Mouse (Mus musculus): Measurements from ENCODE around the gene Klk8. TPM values are rescaled to one million over a fixed set of nuclear protein-coding genes. Genes with fewer than 3 reads are reported as not detected.

The Klk8 gene
- polyA plus RNA-seq (2012; ENCODE audit: insufficient read depth, insufficient read length, missing spikeins): not detected in 2 replicates

GRCm38 (mm10) chr7:43797333-43797769, at the start of gene Klk8:
Gene Klk8, plus strand, starts transcription at chr7:43797577.
- no peak for TF ChIP-seq CTCF (IDR thresholded peaks at IDR 0.05; ENCODE audit: low read depth, low read length)
- no peak for TF ChIP-seq POLR2A (IDR thresholded peaks at IDR 0.05; ENCODE audit: borderline replicate concordance, low read depth, low read length)
- no peak within 1 kb of the TSS for H3K27ac ChIP-seq (ENCODE audit: insufficient read depth, low read depth, low read length)
- 0 out of 2 replicates have a peak, but pooled peaks cover 4% of the 10 kb centered on the region for H3K4me1 ChIP-seq (ENCODE audit: control insufficient read depth, insufficient read depth, low read length)
- peak within 1 kb of the TSS; percentile 62 for H3K4me3 ChIP-seq (ENCODE audit: insufficient read depth, low read length)

GRCm38 (mm10) chr7:43747788-43748187, 49.6 kb upstream of the Klk8 start:
- Histone ChIP-seq H3K27ac (ENCODE audit: insufficient read depth, low read depth, low read length) (peak overlapping the region; percentile 27; the same call in 1 of the 2 replicates), H3K4me3 (ENCODE audit: insufficient read depth, low read length) (no peak overlapping the region), H3K4me1 (ENCODE audit: control insufficient read depth, insufficient read depth, low read length) (peaks cover 25% of the 10 kb centered on the region)
- no peak for TF ChIP-seq POLR2A (IDR thresholded peaks at IDR 0.05; ENCODE audit: borderline replicate concordance, low read depth, low read length)
- TF ChIP-seq CTCF (IDR thresholded peaks at IDR 0.05; ENCODE audit: low read depth, low read length): no peak

- Histone ChIP-seq H3K4me3 (ENCODE audit: insufficient read depth, low read length) (no peak overlapping the region), H3K4me1 (ENCODE audit: control insufficient read depth, insufficient read depth, low read length) (peaks cover 16% of the 10 kb centered on the region), H3K27ac (ENCODE audit: insufficient read depth, low read depth, low read length) (0 out of 2 replicates have a peak overlapping the region, but pooled peaks have one; percentile 10)
- TF ChIP-seq CTCF (IDR thresholded peaks at IDR 0.05; ENCODE audit: low read depth, low read length) (no peak), POLR2A (IDR thresholded peaks at IDR 0.05; ENCODE audit: borderline replicate concordance, low read depth, low read length) (no peak)
Observed at GRCm38 (mm10) chr7:43752806-43753205, 44.6 kb upstream of the Klk8 start.

- Histone ChIP-seq H3K4me3 (ENCODE audit: insufficient read depth, low read length) (no peak overlapping the region), H3K27ac (ENCODE audit: insufficient read depth, low read depth, low read length) (no peak overlapping the region), H3K4me1 (ENCODE audit: control insufficient read depth, insufficient read depth, low read length) (no peaks in the 10 kb centered on the region)
- TF ChIP-seq CTCF (IDR thresholded peaks at IDR 0.05; ENCODE audit: low read depth, low read length): no peak
- TF ChIP-seq POLR2A (IDR thresholded peaks at IDR 0.05; ENCODE audit: borderline replicate concordance, low read depth, low read length): no peak
Observed at GRCm38 (mm10) chr7:43766484-43766883, 30.9 kb upstream of the Klk8 start.

DNA sequence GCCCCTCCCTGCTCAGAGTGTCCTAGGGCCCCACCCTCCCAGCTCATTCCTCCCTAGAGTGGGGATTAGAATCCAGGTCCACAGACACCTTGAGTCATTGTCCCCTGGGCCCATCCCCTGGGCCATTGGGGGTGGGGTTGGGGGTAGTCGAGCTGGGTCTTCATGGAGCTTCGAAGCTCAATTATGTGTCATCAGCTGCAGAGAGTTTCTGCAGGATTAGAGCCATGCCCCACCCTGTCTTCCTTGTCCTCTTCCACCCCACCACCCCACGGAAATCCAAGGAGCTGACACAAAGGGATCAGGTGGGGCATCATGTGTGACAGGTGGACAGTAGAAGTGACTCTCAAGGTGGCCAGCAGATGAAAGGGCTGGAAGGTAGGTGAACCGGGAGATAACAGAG, 28.8 kb upstream of the Klk8 start, which contains the start of gene Klk12:
TSS of gene Klk12 (plus strand) at position 301 of the 400 bp plus-strand sequence.
- Histone ChIP-seq H3K4me3 (ENCODE audit: insufficient read depth, low read length) (no peak within 1 kb of the TSS), H3K4me1 (ENCODE audit: control insufficient read depth, insufficient read depth, low read length) (no peaks in the 10 kb centered on the region), H3K27ac (ENCODE audit: insufficient read depth, low read depth, low read length) (no peak within 1 kb of the TSS)
- TF ChIP-seq POLR2A (IDR thresholded peaks at IDR 0.05; ENCODE audit: borderline replicate concordance, low read depth, low read length) (no peak), CTCF (IDR thresholded peaks at IDR 0.05; ENCODE audit: low read depth, low read length) (no peak)

DNA sequence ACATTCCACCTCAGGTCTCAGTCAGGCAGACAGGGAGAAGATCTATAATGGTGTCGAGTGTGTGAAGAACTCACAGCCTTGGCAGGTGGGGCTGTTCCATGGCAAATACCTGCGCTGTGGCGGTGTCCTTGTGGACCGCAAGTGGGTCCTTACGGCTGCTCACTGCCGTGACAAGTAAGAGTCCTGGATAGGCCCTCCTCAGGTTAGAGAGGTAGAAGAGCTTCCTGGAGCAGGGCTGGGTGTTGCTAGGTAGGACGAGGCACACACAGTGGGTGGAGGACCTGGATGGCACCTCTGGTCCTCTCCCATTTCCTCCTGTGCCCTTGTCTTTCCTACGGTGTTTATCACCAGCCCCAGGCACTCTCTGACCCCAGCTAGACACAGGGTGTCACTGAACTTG, 27.7 kb upstream of the Klk8 start:
- TF ChIP-seq POLR2A (IDR thresholded peaks at IDR 0.05; ENCODE audit: borderline replicate concordance, low read depth, low read length) (no peak), CTCF (IDR thresholded peaks at IDR 0.05; ENCODE audit: low read depth, low read length) (no peak)
- H3K27ac ChIP-seq (ENCODE audit: insufficient read depth, low read depth, low read length): no peak overlapping the region
- H3K4me3 ChIP-seq (ENCODE audit: insufficient read depth, low read length): no peak overlapping the region
- no peaks in the 10 kb centered on the region for H3K4me1 ChIP-seq (ENCODE audit: control insufficient read depth, insufficient read depth, low read length)

DNA sequence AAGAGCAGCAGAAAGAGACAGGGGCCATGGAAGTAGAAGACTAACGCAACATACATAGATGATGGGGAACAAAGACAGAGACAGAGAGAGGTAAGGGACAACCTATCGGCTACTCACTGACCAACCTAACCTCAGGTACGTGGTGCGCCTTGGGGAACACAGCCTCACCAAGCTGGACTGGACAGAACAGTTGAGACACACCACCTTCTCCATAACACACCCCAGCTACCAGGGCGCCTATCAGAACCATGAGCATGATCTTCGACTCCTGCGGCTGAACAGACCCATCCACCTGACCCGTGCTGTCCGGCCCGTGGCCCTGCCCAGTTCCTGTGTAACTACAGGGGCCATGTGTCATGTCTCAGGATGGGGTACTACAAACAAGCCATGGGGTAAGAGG, 26.7 kb upstream of the Klk8 start:
- H3K4me3 ChIP-seq (ENCODE audit: insufficient read depth, low read length): no peak overlapping the region
- no peak for TF ChIP-seq POLR2A (IDR thresholded peaks at IDR 0.05; ENCODE audit: borderline replicate concordance, low read depth, low read length)
- TF ChIP-seq CTCF (IDR thresholded peaks at IDR 0.05; ENCODE audit: low read depth, low read length): no peak
- H3K4me1 ChIP-seq (ENCODE audit: control insufficient read depth, insufficient read depth, low read length): no peaks in the 10 kb centered on the region
- no peak overlapping the region for H3K27ac ChIP-seq (ENCODE audit: insufficient read depth, low read depth, low read length)

DNA sequence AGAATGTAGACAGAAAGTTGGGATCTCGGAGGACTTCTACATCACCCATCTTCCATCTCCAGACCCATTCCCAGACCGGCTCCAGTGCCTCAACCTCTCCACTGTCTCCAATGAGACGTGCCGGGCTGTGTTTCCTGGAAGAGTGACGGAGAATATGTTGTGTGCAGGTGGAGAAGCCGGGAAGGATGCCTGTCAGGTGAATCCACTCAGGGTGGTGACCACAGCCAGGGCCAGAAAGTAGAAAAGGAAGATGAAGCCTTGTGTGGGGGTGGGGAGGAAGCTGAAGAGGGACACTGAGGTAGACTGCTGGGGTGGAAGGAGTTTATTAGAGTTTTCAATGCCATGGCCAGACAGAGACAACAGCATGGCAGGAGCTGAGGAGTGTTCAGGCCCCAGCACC, 25.5 kb upstream of the Klk8 start:
- no peaks in the 10 kb centered on the region for H3K4me1 ChIP-seq (ENCODE audit: control insufficient read depth, insufficient read depth, low read length)
- H3K27ac ChIP-seq (ENCODE audit: insufficient read depth, low read depth, low read length): no peak overlapping the region
- no peak overlapping the region for H3K4me3 ChIP-seq (ENCODE audit: insufficient read depth, low read length)
- TF ChIP-seq CTCF (IDR thresholded peaks at IDR 0.05; ENCODE audit: low read depth, low read length) (no peak), POLR2A (IDR thresholded peaks at IDR 0.05; ENCODE audit: borderline replicate concordance, low read depth, low read length) (no peak)

DNA sequence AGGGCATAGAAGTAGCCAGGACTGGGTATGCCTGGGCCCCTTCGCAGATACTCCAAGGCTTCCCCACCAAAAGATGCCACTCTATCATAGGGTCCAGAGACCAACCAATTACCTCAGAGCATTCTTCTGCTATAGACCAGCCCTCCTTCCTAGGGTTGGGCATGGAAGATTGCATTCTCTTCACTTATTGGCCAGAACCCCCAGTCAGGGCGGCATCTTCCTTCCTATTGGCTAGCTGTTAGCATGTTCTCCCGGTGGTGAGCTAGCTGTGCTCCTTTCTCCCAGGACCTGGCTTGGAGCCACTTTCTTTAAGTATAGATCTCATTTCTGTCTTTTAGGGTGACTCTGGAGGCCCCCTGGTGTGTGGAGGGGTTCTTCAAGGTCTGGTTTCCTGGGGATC, 24.5 kb upstream of the Klk8 start:
- Histone ChIP-seq H3K27ac (ENCODE audit: insufficient read depth, low read depth, low read length) (no peak overlapping the region), H3K4me1 (ENCODE audit: control insufficient read depth, insufficient read depth, low read length) (no peaks in the 10 kb centered on the region), H3K4me3 (ENCODE audit: insufficient read depth, low read length) (no peak overlapping the region)
- TF ChIP-seq CTCF (IDR thresholded peaks at IDR 0.05; ENCODE audit: low read depth, low read length) (no peak), POLR2A (IDR thresholded peaks at IDR 0.05; ENCODE audit: borderline replicate concordance, low read depth, low read length) (no peak)

GRCm38 (mm10) chr7:43774364-43774763, 23.0 kb upstream of the Klk8 start, which contains the start of gene Klk11:
Gene Klk11, plus strand, starts transcription at chr7:43774604.
- TF ChIP-seq CTCF (IDR thresholded peaks at IDR 0.05; ENCODE audit: low read depth, low read length) (no peak), POLR2A (IDR thresholded peaks at IDR 0.05; ENCODE audit: borderline replicate concordance, low read depth, low read length) (no peak)
- Histone ChIP-seq H3K4me1 (ENCODE audit: control insufficient read depth, insufficient read depth, low read length) (no peaks in the 10 kb centered on the region), H3K27ac (ENCODE audit: insufficient read depth, low read depth, low read length) (no peak within 1 kb of the TSS), H3K4me3 (ENCODE audit: insufficient read depth, low read length) (no peak within 1 kb of the TSS)
